Mouse (Mus musculus) R1 (cell line): ENCODE results near the gene Cep85l.
A peak's percentile ranks its signal among the peaks of the same experiment; 100 is the strongest.

Experiments
- DNase-seq: peaks from one replicate; pipeline ENCODE4 v3.0.0-alpha.2; 2018; ENCODE audit warnings: low read depth, low spot score

Cep85l gene

DNA sequence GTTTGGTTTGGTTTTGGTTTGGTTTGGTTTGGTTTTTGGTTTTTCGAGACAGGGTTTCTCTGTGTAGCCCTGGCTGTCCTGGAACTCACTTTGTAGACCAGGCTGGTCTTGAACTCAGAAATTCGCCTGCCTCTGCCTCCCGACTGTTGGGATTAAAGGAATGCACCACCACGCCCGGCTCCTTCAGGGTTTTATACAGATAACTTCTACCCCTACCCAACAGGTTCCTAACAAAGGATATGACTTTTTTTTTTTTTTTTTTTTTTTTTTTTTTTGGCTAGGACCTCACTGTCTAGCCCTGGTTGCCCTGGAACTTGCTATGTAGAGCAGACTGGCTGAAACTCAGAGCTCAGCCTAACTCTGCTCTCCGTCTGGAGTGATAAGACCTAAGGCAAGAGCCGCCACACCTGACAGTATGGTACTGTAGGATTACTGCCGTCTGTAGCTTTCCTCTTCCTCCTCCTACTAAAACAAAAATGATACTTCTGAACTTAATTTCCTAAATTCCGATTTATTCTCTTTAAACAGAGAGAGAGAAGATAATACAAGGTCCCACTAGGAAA is 37.5 kb downstream of the Cep85l start:
- DNase-seq = no peak

DNA sequence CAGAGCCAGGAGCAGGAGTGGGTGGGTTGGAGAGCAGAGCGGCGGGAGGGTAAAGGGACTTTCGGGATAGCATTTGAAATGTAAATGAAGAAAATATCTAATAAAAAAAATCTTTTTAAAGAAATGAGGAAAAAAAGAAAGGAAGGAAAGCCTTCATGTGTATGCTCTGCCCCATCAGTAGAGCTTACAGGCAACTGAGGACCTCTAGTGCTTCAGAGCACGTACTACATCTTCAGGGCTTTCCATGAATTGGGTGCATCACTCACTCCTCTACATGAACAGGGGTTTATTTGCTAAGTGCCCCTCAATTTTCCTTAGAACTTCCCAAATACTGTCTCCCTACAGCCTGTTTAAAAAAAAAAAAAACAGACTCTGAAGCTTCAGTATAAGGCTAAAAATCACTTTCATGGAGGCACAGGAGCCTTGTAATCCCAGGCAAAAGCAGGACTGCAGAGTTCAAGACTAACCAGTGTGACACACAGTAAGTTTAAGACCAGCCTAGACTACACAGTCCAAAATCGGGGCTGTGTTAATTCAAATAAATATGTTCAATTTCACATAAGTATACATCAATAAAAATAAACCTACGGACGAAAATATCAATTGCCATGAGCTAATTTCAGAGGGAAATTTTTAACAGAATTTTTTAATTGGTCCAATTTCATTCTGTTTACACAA is 38.3 kb downstream of the Cep85l start:
- DNase-seq = peak; percentile 31

- DNase-seq = no peak
Observed at GRCm38 (mm10) chr10:53339045-53339444, 40.7 kb downstream of the Cep85l start.

- no peak for DNase-seq
Observed at GRCm38 (mm10) chr10:53337162-53337923, 42.4 kb downstream of the Cep85l start, which contains the start of gene Pln. Gene Pln, plus strand, starts transcription at chr10:53337667.

DNA sequence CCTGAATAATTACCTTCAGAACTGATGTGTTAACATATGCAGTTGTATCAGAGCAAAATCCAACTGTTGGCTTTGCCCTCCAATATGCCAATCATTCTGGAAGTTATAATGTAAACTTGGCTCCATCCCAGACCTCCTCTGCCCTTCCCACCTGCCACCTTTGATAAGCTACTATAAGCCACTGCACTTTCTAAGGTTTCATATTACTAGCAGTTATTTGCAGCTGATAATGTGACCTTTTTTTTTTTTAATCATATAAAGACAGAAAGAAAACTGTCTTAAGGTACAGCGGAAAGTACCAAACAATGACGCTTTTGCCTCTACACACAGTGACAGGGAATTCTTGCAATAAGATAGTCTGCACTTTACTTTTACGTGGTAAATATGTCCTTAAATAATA is 43.8 kb downstream of the Cep85l start:
- DNase-seq = no peak

GRCm38 (mm10) chr10:53335266-53335665 is 44.5 kb downstream of the Cep85l start:
- DNase-seq = no peak

- no peak for DNase-seq
Observed at GRCm38 (mm10) chr10:53332752-53333151, 47.0 kb downstream of the Cep85l start.

DNA sequence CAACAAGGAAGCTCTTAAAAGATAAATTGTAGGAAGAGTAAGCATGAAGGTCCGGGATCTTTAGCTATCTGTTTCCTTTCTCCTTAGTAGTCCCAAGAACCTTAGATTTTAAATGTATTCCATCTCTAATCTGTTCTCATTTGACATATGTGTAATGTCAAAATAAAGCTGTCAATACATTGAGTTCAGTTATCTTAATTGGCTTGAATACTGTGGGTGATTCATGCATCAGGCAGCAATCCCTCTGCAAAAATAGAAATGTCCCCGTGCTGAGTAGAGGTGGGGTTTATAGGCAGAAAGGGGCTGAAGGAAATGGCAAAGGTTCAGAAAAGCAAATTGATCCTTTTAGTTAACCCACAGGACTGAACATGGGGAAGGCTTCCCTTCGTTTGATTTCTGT is 50.5 kb downstream of the Cep85l start:
- DNase-seq = no peak

DNA sequence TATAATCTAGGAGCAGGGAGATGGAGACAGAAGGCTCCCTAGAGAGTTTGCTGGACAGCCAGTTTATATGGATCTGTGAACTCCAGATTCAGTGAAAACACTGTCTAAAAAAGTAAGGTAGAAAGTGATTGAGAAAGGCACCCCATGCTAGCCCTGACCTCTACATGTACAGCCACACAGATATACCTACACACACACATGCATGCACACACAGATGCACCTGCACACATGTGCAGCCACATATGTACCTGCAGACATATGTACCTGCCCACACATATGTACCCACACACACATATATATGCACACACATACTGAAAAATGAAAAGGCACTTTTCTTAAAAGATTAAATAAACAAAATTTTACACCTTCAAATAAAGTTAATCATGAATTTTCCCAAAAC is 53.4 kb downstream of the Cep85l start:
- DNase-seq = no peak

DNA sequence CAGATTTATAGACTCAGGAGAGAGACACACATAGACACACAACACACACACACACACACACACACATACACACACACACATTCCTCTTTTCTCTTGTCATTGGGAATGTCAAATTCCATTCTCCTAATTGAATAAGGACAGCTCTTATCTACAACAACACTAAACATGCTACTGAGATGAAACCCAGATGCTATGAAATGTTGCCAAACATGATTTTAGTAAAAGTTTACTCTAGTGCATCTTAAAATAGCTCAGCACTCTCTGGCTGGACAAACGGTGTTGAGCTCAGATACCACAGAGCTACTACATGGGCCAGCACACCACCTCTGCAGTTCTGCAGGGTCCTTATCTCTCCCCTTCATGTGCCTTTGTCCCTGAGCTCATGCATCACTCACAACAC is 55.1 kb downstream of the Cep85l start:
- DNase-seq = no peak

DNA sequence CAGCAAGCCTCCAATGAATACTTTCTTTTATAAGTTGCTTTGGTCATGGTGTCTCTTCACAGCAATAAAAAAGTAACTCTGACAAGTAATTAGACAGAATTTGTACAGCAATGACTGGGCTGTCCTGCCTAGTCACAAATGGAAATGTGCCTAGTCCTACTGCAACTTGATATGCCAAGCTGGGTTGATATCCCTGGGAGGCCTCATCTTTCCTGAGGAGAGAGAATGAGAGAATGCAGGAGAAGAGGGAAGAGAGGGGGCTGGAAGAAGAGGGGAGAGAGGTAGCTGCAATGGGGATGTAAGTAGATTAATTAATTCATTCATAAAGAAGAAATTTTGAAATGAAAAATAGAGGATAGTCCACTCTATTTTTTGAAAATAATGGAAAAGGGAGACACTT is 56.4 kb downstream of the Cep85l start:
- DNase-seq = no peak

- no peak for DNase-seq
Observed at GRCm38 (mm10) chr10:53306674-53307073, 73.1 kb downstream of the Cep85l start.

- DNase-seq = peak; percentile 21
Observed at GRCm38 (mm10) chr10:53305867-53306266, 73.9 kb downstream of the Cep85l start.

- DNase-seq = no peak
Observed at GRCm38 (mm10) chr10:53285147-53285546, 94.6 kb downstream of the Cep85l start.

- DNase-seq = no peak
Observed at GRCm38 (mm10) chr10:53272228-53272627, 107.5 kb downstream of the Cep85l start.

- DNase-seq = no peak
Observed at GRCm38 (mm10) chr10:53262021-53262420, 117.7 kb downstream of the Cep85l start.

DNA sequence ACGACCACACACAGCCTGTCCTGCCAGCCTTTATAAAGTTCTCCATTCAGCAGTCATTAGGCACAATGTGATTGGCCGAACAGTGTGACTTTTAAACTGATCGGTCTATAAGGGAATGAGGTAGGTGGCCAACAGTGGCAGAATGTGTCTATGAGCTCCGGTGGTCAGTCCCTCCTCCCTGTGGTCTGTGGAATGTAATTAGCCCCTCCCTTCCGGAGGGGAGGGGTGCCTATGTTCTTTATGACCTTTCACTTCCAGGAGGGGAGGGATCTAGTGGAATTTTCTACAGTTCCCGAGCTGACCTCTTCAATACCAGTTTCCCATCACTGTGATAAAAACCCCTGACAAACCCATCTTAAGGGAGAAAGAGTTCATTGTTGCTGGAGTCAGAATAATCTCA is 144.4 kb downstream of the Cep85l start:
- peak; percentile 81 for DNase-seq

DNA sequence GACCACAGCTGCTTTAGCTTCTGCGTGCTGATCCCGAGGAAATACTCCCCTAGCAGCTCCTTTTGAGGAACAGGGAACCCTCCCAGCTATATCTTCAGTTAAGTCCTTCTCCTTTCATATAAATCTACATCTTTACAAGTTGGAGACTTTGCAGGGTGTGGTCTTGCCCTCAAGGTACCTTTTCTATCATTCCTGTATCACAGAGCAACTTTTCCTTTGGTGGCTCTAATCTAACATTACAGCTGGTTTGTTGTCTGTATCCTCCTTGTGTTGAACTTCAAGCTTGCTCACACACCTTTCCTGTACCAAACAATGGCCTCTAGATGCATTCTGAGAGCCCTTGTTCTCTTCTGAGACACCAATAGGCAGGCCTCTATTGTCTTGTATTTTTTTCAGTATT is 145.1 kb downstream of the Cep85l start:
- DNase-seq = no peak

DNA sequence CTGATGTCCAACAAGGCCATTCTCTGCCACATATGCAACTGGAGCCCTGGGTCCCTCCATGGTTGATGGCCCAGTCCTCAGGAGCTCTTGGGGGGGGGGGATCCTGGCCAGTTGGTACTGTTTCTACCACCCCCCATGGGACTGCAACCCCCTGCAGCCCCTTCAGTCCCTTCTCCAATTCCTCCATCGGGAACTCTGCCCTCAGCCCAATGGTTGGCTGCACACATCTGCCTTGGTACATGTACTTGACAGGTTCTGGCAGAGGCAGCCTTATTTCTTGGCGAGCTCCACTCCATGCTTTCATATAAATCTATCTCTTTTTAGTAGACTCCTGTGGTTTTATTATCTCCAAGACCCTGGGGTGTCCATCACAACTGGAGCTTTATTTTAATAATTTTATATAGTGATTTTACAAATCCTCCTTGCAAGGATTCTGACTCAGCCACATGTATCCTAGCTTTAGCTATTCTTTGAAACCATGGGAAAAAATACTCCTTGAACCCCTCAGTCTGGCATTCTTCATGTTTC is 145.6 kb downstream of the Cep85l start:
- no peak for DNase-seq

GRCm38 (mm10) chr10:53230809-53231208 is 148.9 kb downstream of the Cep85l start:
- DNase-seq = peak; percentile 35

DNA sequence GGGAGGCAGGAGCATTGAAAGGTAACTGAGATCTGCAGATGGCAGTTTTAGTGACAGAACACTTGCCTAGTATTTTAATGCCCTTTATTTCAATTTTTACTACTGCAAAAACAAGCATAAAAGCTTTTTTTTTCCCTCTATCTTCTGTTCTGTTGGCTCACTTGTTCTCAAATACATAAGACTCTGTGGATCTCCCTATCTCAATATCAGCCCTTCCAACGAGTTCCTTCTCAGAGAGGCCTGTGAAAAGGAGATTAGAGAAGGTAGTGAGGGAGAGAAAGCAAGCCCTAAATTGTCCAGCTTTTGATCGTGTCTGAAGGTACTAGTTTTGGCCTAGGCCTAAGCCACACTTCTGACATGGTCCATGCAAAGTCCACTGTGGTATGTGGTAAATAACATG is 150.6 kb downstream of the Cep85l start:
- DNase-seq = no peak
